Mouse (Mus musculus): ENCODE measurements around the gene Cldn34c2. TPM values are rescaled to one million over a fixed set of nuclear protein-coding genes. Genes with fewer than 3 reads are reported as not detected.
"Not testable (repeated sequence)": the region's sequence is repeated elsewhere in the genome, so short reads cannot be mapped to it uniquely, and the experiment has no call there.

The Cldn34c2 gene
- not detected in 2 replicates for polyA plus RNA-seq (2014; fragmentation: Nextera tagmentation; extraction: Ambion mirVana)

DNA sequence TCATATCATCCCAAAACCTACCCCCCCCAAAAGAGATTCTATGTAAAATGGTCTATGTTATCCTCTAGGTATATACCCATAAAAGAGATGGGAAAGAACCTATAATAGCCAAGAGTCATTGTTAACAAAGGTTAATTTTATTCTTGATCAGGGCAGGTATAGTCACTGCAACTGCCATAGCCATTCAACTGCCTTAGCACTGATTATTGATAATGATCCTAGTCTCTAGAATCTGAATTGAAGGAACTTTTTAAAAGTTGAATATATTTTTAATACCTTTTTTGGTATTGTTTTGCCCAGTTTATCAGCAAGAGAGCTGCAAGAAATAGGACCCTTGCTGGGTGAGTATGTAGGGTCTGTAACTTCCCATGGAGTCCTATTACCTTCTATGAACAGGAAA lies at the start of gene Cldn34c2:
Gene Cldn34c2, plus strand, starts transcription at position 301 of the 400 bp plus-strand sequence.
- not testable (repeated sequence) for H3K9me3 ChIP-seq (ENCODE audit: control insufficient read depth, low read length); ATAC-seq (ENCODE audit: insufficient number of reproducible peaks, low FRiP score, low TSS enrichment, low read depth); H3K4me3 ChIP-seq (ENCODE audit: low read depth, low read length); H3K27me3 ChIP-seq (ENCODE audit: control insufficient read depth, insufficient read depth, low read length); H3K4me2 ChIP-seq (ENCODE audit: low read depth, severe bottlenecking); H3K36me3 ChIP-seq (ENCODE audit: control insufficient read depth, insufficient read depth, low read length); DNase-seq (ENCODE audit: low spot score); H3K9ac ChIP-seq (ENCODE audit: low read length); H3K27ac ChIP-seq (replicated peaks; ENCODE audit: low read depth, low read length); H3K4me1 ChIP-seq (ENCODE audit: control insufficient read depth, insufficient read depth, low read length)

GRCm38 (mm10) chrX:123551378-123551777 lies 30.1 kb upstream of the Cldn34c2 start:
- 91% methylated on average over 13 of the region's 13 CpGs for WGBS
- not testable (repeated sequence) for H3K9me3 ChIP-seq (ENCODE audit: control insufficient read depth, low read length); H3K27me3 ChIP-seq (ENCODE audit: control insufficient read depth, insufficient read depth, low read length); H3K4me2 ChIP-seq (ENCODE audit: low read depth, severe bottlenecking); ATAC-seq (ENCODE audit: insufficient number of reproducible peaks, low FRiP score, low TSS enrichment, low read depth); H3K4me3 ChIP-seq (ENCODE audit: low read depth, low read length); H3K27ac ChIP-seq (replicated peaks; ENCODE audit: low read depth, low read length); H3K9ac ChIP-seq (ENCODE audit: low read length); DNase-seq (ENCODE audit: low spot score); H3K36me3 ChIP-seq (ENCODE audit: control insufficient read depth, insufficient read depth, low read length); H3K4me1 ChIP-seq (ENCODE audit: control insufficient read depth, insufficient read depth, low read length)

- not testable (repeated sequence) for ATAC-seq (ENCODE audit: insufficient number of reproducible peaks, low FRiP score, low TSS enrichment, low read depth); H3K27me3 ChIP-seq (ENCODE audit: control insufficient read depth, insufficient read depth, low read length); H3K4me2 ChIP-seq (ENCODE audit: low read depth, severe bottlenecking); H3K4me3 ChIP-seq (ENCODE audit: low read depth, low read length); DNase-seq (ENCODE audit: low spot score); H3K36me3 ChIP-seq (ENCODE audit: control insufficient read depth, insufficient read depth, low read length); H3K4me1 ChIP-seq (ENCODE audit: control insufficient read depth, insufficient read depth, low read length); H3K9me3 ChIP-seq (ENCODE audit: control insufficient read depth, low read length); H3K9ac ChIP-seq (ENCODE audit: low read length); H3K27ac ChIP-seq (replicated peaks; ENCODE audit: low read depth, low read length)
- 91% methylated on average over 6 of the region's 12 CpGs for WGBS
Measured at GRCm38 (mm10) chrX:123612158-123612828, 30.8 kb downstream of the Cldn34c2 start.

Other genes with a start within 250 kb of the Cldn34c2 start
- gene Gm17467, start 123.1 kb downstream of the Cldn34c2 start, polyA plus RNA-seq (2014; fragmentation: Nextera tagmentation; extraction: Ambion mirVana): not detected in 2 replicates
- 0.80 TPM in 1 of 2 replicates, not detected in the other for gene Cldn34c3, start 212.0 kb downstream of the Cldn34c2 start, polyA plus RNA-seq (2014; fragmentation: Nextera tagmentation; extraction: Ambion mirVana)

Data from limb, embryonic 11.5 days (tissue).